Mouse (Mus musculus) MEL (cell line): ENCODE measurements around the gene Btbd11. TPM values are rescaled to one million over a fixed set of nuclear protein-coding genes. Genes with fewer than 3 reads are reported as not detected.

Source experiments
- DNase-seq: peaks from one replicate; pipeline ENCODE4 v3.0.0; 2011; ENCODE audit warnings: low read depth, low spot score
- H3K27ac ChIP-seq: 2 replicates; pipeline ENCODE4 v1.5.1; 2012; ENCODE audit warnings: low read depth, mild to moderate bottlenecking, control low read depth, low read length, moderate library complexity; ENCODE audit not compliant: control insufficient read depth
- H3K27me3 ChIP-seq, 2 experiments: fragments of 150-350 bp in 1 of 2; sonication (generic) in 1 of 2; 2 replicates each; pipeline ENCODE4 v1.6.1; 2012; ENCODE audit warnings: low read length in 2 of 2, mild to moderate bottlenecking in 2 of 2, improper control_type of control experiment in 1 of 2, moderate library complexity in 1 of 2; ENCODE audit not compliant: insufficient read depth in 2 of 2, control insufficient read depth in 1 of 2
- H3K36me3 ChIP-seq, 2 experiments: 2 replicates each; pipeline ENCODE4 v1.6.1; 2012 to 2014; ENCODE audit warnings: low read length in 2 of 2, improper control_type of control experiment in 1 of 2, inconsistent platforms in 1 of 2, mild to moderate bottlenecking in 1 of 2; ENCODE audit not compliant: insufficient read depth in 2 of 2, control insufficient read depth in 1 of 2
- H3K4me1 ChIP-seq, 2 experiments: fragments of 150-350 bp in 1 of 2; sonication (generic) in 1 of 2; 2 replicates each; pipeline ENCODE4 v1.6.1; 2012; ENCODE audit warnings: low read length in 2 of 2, improper control_type of control experiment in 1 of 2, mild to moderate bottlenecking in 1 of 2; ENCODE audit not compliant: insufficient read depth in 2 of 2, control insufficient read depth in 1 of 2
- H3K4me3 ChIP-seq, 2 experiments: fragments of 150-350 bp in 1 of 2; sonication (generic) in 1 of 2; 2 replicates each; pipeline ENCODE4 v1.5.1; 2012; ENCODE audit warnings: low read depth in 2 of 2, low read length in 2 of 2, mild to moderate bottlenecking in 2 of 2, moderate library complexity in 2 of 2, control low read depth in 1 of 2, improper control_type of control experiment in 1 of 2; ENCODE audit not compliant: control insufficient read depth in 1 of 2, insufficient read depth in 1 of 2
- H3K79me2 ChIP-seq: 2 replicates; pipeline ENCODE4 v1.6.1; 2012; ENCODE audit warnings: mild to moderate bottlenecking, low read length, moderate library complexity; ENCODE audit not compliant: control insufficient read depth, poor library complexity, insufficient read depth
- H3K9ac ChIP-seq: 2 replicates; pipeline ENCODE4 v1.6.1; 2012; ENCODE audit warnings: low read depth, mild to moderate bottlenecking, control low read depth, low read length, moderate library complexity; ENCODE audit not compliant: control insufficient read depth, poor library complexity, severe bottlenecking
- H3K9me3 ChIP-seq: fragments of 150-350 bp; sonication (generic); replicated peaks from 2 replicates; pipeline ENCODE4 v1.6.1; 2012; ENCODE audit warnings: mild to moderate bottlenecking, low read length, improper control_type of control experiment, moderate library complexity; ENCODE audit not compliant: insufficient read depth
- BHLHE40 ChIP-seq: IDR thresholded peaks from 2 replicates; pipeline ENCODE4 v1.6.1; 2012; ENCODE audit warnings: low read depth, mild to moderate bottlenecking, inconsistent platforms, low read length, improper control_type of control experiment, borderline replicate concordance
- CHD2 ChIP-seq: IDR thresholded peaks from 2 replicates; pipeline ENCODE4 v1.6.1; 2011; ENCODE audit warnings: low read length, improper control_type of control experiment
- E2F4 ChIP-seq: IDR thresholded peaks from 2 replicates; pipeline ENCODE4 v1.6.1; 2011; ENCODE audit warnings: low read depth, low read length, improper control_type of control experiment, borderline replicate concordance
- EP300 ChIP-seq, 2 experiments: IDR thresholded peaks; 2 replicates each; pipeline ENCODE4 v1.6.1; 2011; ENCODE audit warnings: improper control_type of control experiment in 2 of 2, low read length in 2 of 2, low read depth in 1 of 2, mild to moderate bottlenecking in 1 of 2
- ETS1 ChIP-seq: IDR thresholded peaks from 2 replicates; pipeline ENCODE4 v1.6.1; 2012; ENCODE audit warnings: low read depth, mild to moderate bottlenecking, inconsistent platforms, low read length, improper control_type of control experiment, moderate library complexity
- HCFC1 ChIP-seq: IDR thresholded peaks from 2 replicates; pipeline ENCODE4 v1.6.1; 2012; ENCODE audit warnings: low read depth, mild to moderate bottlenecking, inconsistent platforms, low read length, improper control_type of control experiment, moderate library complexity
- JUND ChIP-seq: IDR thresholded peaks from 2 replicates; pipeline ENCODE4 v1.6.1; 2011; ENCODE audit warnings: low read depth, mild to moderate bottlenecking, improper control_type of control experiment, low read length
- KAT2A ChIP-seq: conservative IDR thresholded peaks from 2 replicates; pipeline ENCODE4 v1.6.1; 2012; ENCODE audit warnings: low read depth, low read length, improper control_type of control experiment, inconsistent platforms
- MAFK ChIP-seq: IDR thresholded peaks from 2 replicates; pipeline ENCODE4 v1.6.1; 2011; ENCODE audit warnings: low read depth, mild to moderate bottlenecking, low read length, improper control_type of control experiment, borderline replicate concordance
- MAX ChIP-seq: IDR thresholded peaks from 2 replicates; pipeline ENCODE4 v1.6.1; 2011; ENCODE audit warnings: low read length, improper control_type of control experiment
- MEF2A ChIP-seq: IDR thresholded peaks from 2 replicates; pipeline ENCODE4 v1.6.1; 2014; ENCODE audit warnings: low read depth, mild to moderate bottlenecking, inconsistent platforms, low read length, improper control_type of control experiment; ENCODE audit not compliant: poor library complexity, insufficient replicate concordance, severe bottlenecking; ENCODE audit errors: extremely low read depth
- MXI1 ChIP-seq: IDR thresholded peaks from 2 replicates; pipeline ENCODE4 v1.6.1; 2011; ENCODE audit warnings: mild to moderate bottlenecking, low read depth, low read length, improper control_type of control experiment
- MYB ChIP-seq: IDR thresholded peaks from 2 replicates; pipeline ENCODE4 v1.6.1; 2011; ENCODE audit warnings: mild to moderate bottlenecking, low read depth, low read length, improper control_type of control experiment
- MYC ChIP-seq: IDR thresholded peaks from 2 replicates; pipeline ENCODE4 v1.6.1; 2011; ENCODE audit warnings: low read depth, mild to moderate bottlenecking, low read length, improper control_type of control experiment, moderate library complexity
- NELFE ChIP-seq: IDR thresholded peaks from 2 replicates; pipeline ENCODE4 v1.6.1; 2011; ENCODE audit warnings: low read depth, low read length, improper control_type of control experiment
- NRF1 ChIP-seq: IDR thresholded peaks from 2 replicates; pipeline ENCODE4 v1.6.1; 2014; ENCODE audit warnings: low read depth, mild to moderate bottlenecking, inconsistent platforms, low read length, improper control_type of control experiment, moderate library complexity; ENCODE audit not compliant: poor library complexity, insufficient read depth, severe bottlenecking
- POLR2AphosphoS2 ChIP-seq: IDR thresholded peaks from 2 replicates; pipeline ENCODE4 v1.6.1; 2011; ENCODE audit warnings: low read length, improper control_type of control experiment
- POLR2AphosphoS5 ChIP-seq: IDR thresholded peaks from 2 replicates; pipeline ENCODE4 v1.6.1; 2012; ENCODE audit warnings: low read depth, borderline replicate concordance, mild to moderate bottlenecking, inconsistent platforms, low read length, moderate library complexity, mixed read lengths
- RAD21 ChIP-seq: IDR thresholded peaks from 2 replicates; pipeline ENCODE4 v1.6.1; 2011; ENCODE audit warnings: mild to moderate bottlenecking, low read depth, low read length, improper control_type of control experiment
- SIN3A ChIP-seq: IDR thresholded peaks from 2 replicates; pipeline ENCODE4 v1.6.1; 2012; ENCODE audit warnings: low read length, improper control_type of control experiment, inconsistent platforms
- SMC3 ChIP-seq: IDR thresholded peaks from 2 replicates; pipeline ENCODE4 v1.6.1; 2011; ENCODE audit warnings: low read depth, low read length, improper control_type of control experiment
- TBP ChIP-seq: IDR thresholded peaks from 2 replicates; pipeline ENCODE4 v1.8.0; 2011; ENCODE audit warnings: low read depth, low read length, improper control_type of control experiment
- UBTF ChIP-seq: IDR thresholded peaks from 2 replicates; pipeline ENCODE4 v1.6.1; 2012; ENCODE audit warnings: low read depth, mild to moderate bottlenecking, inconsistent platforms, low read length, improper control_type of control experiment, moderate library complexity, borderline replicate concordance; ENCODE audit not compliant: insufficient read depth
- USF1 ChIP-seq: IDR thresholded peaks from 2 replicates; pipeline ENCODE4 v1.6.1; 2014; ENCODE audit warnings: low read depth, mild to moderate bottlenecking, inconsistent platforms, low read length, improper control_type of control experiment, moderate library complexity
- ZC3H11A ChIP-seq: IDR thresholded peaks from 2 replicates; pipeline ENCODE4 v1.6.1; 2012; ENCODE audit warnings: low read depth, mild to moderate bottlenecking, inconsistent platforms, low read length, improper control_type of control experiment
- ZNF384 ChIP-seq: IDR thresholded peaks from 2 replicates; pipeline ENCODE4 v1.6.1; 2012; ENCODE audit warnings: low read depth, mild to moderate bottlenecking, inconsistent platforms, low read length, improper control_type of control experiment
- polyA plus RNA-seq, 2 experiments: library from polyadenylated mRNA; stranded (reverse) in 1 of 2; unstranded in 1 of 2; fragments of >175 nt in 1 of 2; fragments of >200 nt in 1 of 2; gene quantifications; 2 replicates each; pipeline versions ENCODE4 v1.2.1 to v1.2.4; 2012; ENCODE audit warnings: low replicate concordance in 2 of 2, low read depth in 1 of 2; ENCODE audit not compliant: insufficient read length in 2 of 2, insufficient read depth in 1 of 2, missing spikeins in 1 of 2
- total RNA-seq: library from RNA; depleted of rRNA; stranded (reverse); fragments of 300-350 nt; gene quantifications from 2 replicates; pipeline ENCODE4 v1.2.3, GENCODE M21; 2012

The Btbd11 gene
- total and polyA plus RNA-seq, 3 experiments = not detected

DNA sequence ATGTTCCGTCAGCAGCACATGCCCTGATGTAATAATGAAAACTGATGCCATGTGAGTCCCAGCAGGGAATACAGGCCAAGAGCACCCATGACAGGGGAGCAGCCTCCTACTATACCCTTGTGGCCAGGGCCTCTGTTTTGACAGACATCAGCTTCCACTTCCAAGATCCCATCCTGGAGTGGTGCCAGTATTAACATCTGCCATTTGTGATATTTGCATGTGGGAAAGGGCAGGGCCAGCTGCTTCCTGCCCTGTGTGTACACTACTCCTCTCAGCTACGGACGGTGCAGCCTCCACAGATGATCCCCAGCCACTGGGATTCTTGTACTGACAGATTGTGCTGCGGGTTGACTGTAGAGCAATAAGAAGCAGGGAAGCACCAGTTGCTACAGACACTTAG, 269.3 kb downstream of the Btbd11 start:
- no peak for TF ChIP-seq E2F4
- TF ChIP-seq HCFC1 = no peak
- no peak for TF ChIP-seq SMC3
- TF ChIP-seq BHLHE40 = no peak
- no peak for TF ChIP-seq ETS1
- no peak for TF ChIP-seq CHD2
- no peak for TF ChIP-seq USF1
- no peak for TF ChIP-seq POLR2AphosphoS5
- TF ChIP-seq JUND = no peak
- TF ChIP-seq ZC3H11A = no peak
- TF ChIP-seq NRF1 = no peak
- TF ChIP-seq SIN3A = no peak
- no peak for TF ChIP-seq KAT2A
- TF ChIP-seq RAD21 = no peak
- no peak for TF ChIP-seq MEF2A
- TF ChIP-seq POLR2AphosphoS2 = no peak
- no peaks in the 10 kb centered on the region for H3K27me3 ChIP-seq
- no peaks in the 10 kb centered on the region for H3K36me3 ChIP-seq
- H3K79me2 ChIP-seq = no peaks in the 10 kb centered on the region
- H3K9ac ChIP-seq = no peak overlapping the region
- no peaks in the 10 kb centered on the region for H3K9me3 ChIP-seq
- no peaks in the 10 kb centered on the region for H3K4me1 ChIP-seq
- H3K27ac ChIP-seq = no peak overlapping the region
- DNase-seq = no peak
- no peak overlapping the region for H3K4me3 ChIP-seq

DNA sequence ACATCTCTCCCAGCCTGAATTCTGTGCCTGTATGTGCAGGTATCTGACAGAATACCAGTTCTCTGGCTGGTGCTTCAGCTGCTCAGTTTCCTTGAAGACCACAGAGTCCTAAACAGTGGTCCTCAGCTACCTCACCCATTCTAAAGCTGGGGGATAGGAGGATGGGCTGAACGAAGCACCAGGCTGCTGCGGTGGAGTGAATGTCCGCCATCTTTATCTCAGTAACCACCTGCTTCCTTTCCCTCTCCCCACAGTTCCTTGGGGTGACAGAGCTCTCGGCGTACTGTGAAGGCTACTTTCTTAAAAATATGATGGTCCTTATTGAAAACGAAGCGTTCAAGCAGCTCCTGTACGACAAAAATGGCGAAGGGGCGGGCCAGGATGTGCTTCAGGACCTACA, 271.3 kb downstream of the Btbd11 start:
- TF ChIP-seq MYB (no peak), ZNF384 (no peak), SMC3 (no peak), JUND (no peak), SIN3A (no peak), RAD21 (no peak), UBTF (no peak), NRF1 (no peak), NELFE (no peak), MXI1 (no peak), ZC3H11A (no peak), MAFK (no peak), USF1 (no peak), BHLHE40 (no peak), EP300 (IDR thresholded peaks at IDR 0.05; ENCODE audit: low read depth in 1 of 2, low read length in 2 of 2) (no peak), TBP (no peak), MYC (no peak), MAX (no peak)
- H3K36me3 ChIP-seq = no peaks in the 10 kb centered on the region
- no peaks in the 10 kb centered on the region for H3K27me3 ChIP-seq
- H3K27ac ChIP-seq = no peak overlapping the region
- no peak overlapping the region for H3K4me3 ChIP-seq
- no peaks in the 10 kb centered on the region for H3K79me2 ChIP-seq
- DNase-seq = no peak
- H3K9ac ChIP-seq = no peak overlapping the region
- no peaks in the 10 kb centered on the region for H3K9me3 ChIP-seq
- H3K4me1 ChIP-seq = no peaks in the 10 kb centered on the region
